Mouse (Mus musculus) cerebellum, adult 2 months (tissue): Measurements from ENCODE around the gene Tbc1d16.

Experiments
- CTCF ChIP-seq: fragments of 200-500 bp; IDR thresholded peaks from 2 replicates; pipeline ENCODE4 v1.5.1; 2011; ENCODE audit warnings: low read depth, mild to moderate bottlenecking, control low read depth, low read length, moderate library complexity, borderline replicate concordance; ENCODE audit not compliant: insufficient read depth
- POLR2A ChIP-seq: fragments of 200-500 bp; IDR thresholded peaks from 2 replicates; pipeline ENCODE4 v1.6.1; 2011; ENCODE audit warnings: low read length, control low read depth, borderline replicate concordance; ENCODE audit not compliant: insufficient read depth

GRCm38 (mm10) chr11:119189319-119189718 lies 39.0 kb downstream of the Tbc1d16 start:
- TF ChIP-seq CTCF: no peak
- no peak for TF ChIP-seq POLR2A
